Comparison of ENCODE assay signal across 8 mouse cellular contexts in the genomic region with DNA sequence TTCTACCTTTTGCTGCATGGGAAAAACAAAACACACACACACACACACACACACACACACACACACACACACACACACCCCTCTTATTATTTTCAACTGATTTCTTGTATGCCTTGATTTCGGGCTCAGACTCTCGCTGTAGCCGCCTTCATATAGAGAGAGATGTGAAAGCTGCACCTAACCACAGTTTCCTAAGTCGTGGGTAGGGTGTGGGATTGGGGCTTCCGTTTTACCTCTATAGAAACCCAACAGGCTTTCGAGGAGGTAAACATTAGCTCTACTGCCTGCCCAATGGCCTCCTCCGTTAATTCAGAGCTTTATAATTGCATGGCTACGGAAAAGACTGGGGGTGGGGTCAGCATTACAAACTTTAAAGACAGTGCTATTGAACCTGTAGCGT. TPM values are rescaled to one million over a fixed set of nuclear protein-coding genes. Genes with fewer than 3 reads are reported as not detected.
DNase-seq lines count a peak whose midpoint lies in the region; ATAC-seq and TF ChIP-seq lines count a peak whose summit lies in the region.

No protein-coding gene starts in this region.

- TF ChIP-seq CTCF in stomach, postnatal 0 days (IDR thresholded peaks at IDR 0.05; ENCODE audit: low read depth), result no peak

- no peak for DNase-seq in stomach, postnatal 0 days (ENCODE audit: low spot score)
- no peak for DNase-seq in forebrain, embryonic 14.5 days (ENCODE audit: low spot score)
- no peak for DNase-seq in liver, embryonic 13.5 days
- DNase-seq in spleen, postnatal 36 days (ENCODE audit: low spot score in 2 of 2), result peak; percentile 42 to 45
- DNase-seq in gastrocnemius, adult 18-20 months (ENCODE audit: low spot score), result no peak
- no peak for DNase-seq in adrenal gland, adult 8-10 months
- no peak for DNase-seq in testis, postnatal 10 days (ENCODE audit: low spot score)

- no peaks in the 10 kb centered on the region for H3K9me3 ChIP-seq in stomach, embryonic 14.5 days (ENCODE audit: control insufficient read depth, low read depth, low read length)
- H3K9me3 ChIP-seq in stomach, postnatal 0 days (ENCODE audit: control insufficient read depth, low read length), result no peaks in the 10 kb centered on the region
- H3K9me3 ChIP-seq in forebrain, embryonic 14.5 days (replicated peaks; ENCODE audit: control insufficient read depth, low read length), result no peaks in the 10 kb centered on the region
- H3K9me3 ChIP-seq in liver, embryonic 13.5 days (replicated peaks), result no peaks in the 10 kb centered on the region

- no peak overlapping the region for H3K9ac ChIP-seq in stomach, embryonic 14.5 days (replicated peaks; ENCODE audit: low read depth, low read length)
- H3K9ac ChIP-seq in stomach, postnatal 0 days (ENCODE audit: low read length), result no peak overlapping the region
- no peak overlapping the region for H3K9ac ChIP-seq in forebrain, embryonic 14.5 days (ENCODE audit: low read length)
- no peak overlapping the region for H3K9ac ChIP-seq in liver, embryonic 13.5 days

- no peaks in the 10 kb centered on the region for H3K36me3 ChIP-seq in stomach, embryonic 14.5 days (ENCODE audit: control insufficient read depth, insufficient read depth, low read length)
- no peaks in the 10 kb centered on the region for H3K36me3 ChIP-seq in stomach, postnatal 0 days (ENCODE audit: control insufficient read depth, insufficient read depth, low read length)
- no peaks in the 10 kb centered on the region for H3K36me3 ChIP-seq in forebrain, embryonic 14.5 days (ENCODE audit: control insufficient read depth, insufficient read depth, low read length)
- no peaks in the 10 kb centered on the region for H3K36me3 ChIP-seq in liver, embryonic 13.5 days

- H3K4me1 ChIP-seq in stomach, embryonic 14.5 days (ENCODE audit: control insufficient read depth, insufficient read depth, low read length), result no peaks in the 10 kb centered on the region
- no peaks in the 10 kb centered on the region for H3K4me1 ChIP-seq in stomach, postnatal 0 days (replicated peaks; ENCODE audit: control insufficient read depth, insufficient read depth)
- no peaks in the 10 kb centered on the region for H3K4me1 ChIP-seq in forebrain, embryonic 14.5 days (ENCODE audit: control insufficient read depth, insufficient read depth, low read length)
- H3K4me1 ChIP-seq in liver, embryonic 13.5 days (replicated peaks), result peaks cover 17% of the 10 kb centered on the region

- ATAC-seq in stomach, embryonic 14.5 days (ENCODE audit: insufficient number of reproducible peaks, insufficient read depth, low FRiP score, low read depth), result no peak
- ATAC-seq in stomach, postnatal 0 days (ENCODE audit: low FRiP score, low TSS enrichment), result no peak
- ATAC-seq in forebrain, embryonic 14.5 days, result peak; percentile 15; the same call in 1 of the 2 replicates
- no peak for ATAC-seq in liver, embryonic 13.5 days (ENCODE audit: low read depth)

- no peaks in the 10 kb centered on the region for H3K27me3 ChIP-seq in stomach, embryonic 14.5 days (ENCODE audit: control insufficient read depth, insufficient read depth, low read length)
- H3K27me3 ChIP-seq in stomach, postnatal 0 days (ENCODE audit: control insufficient read depth, insufficient read depth, low read length), result no peaks in the 10 kb centered on the region
- H3K27me3 ChIP-seq in forebrain, embryonic 14.5 days (replicated peaks; ENCODE audit: control insufficient read depth, insufficient read depth, low read length), result no peaks in the 10 kb centered on the region
- H3K27me3 ChIP-seq in liver, embryonic 13.5 days, result no peaks in the 10 kb centered on the region

- no peak for TF ChIP-seq EP300 in stomach, postnatal 0 days (optimal IDR thresholded peaks at IDR 0.05)

- no peak overlapping the region for H3K27ac ChIP-seq in stomach, embryonic 14.5 days (ENCODE audit: low read length)
- no peak overlapping the region for H3K27ac ChIP-seq in stomach, postnatal 0 days (replicated peaks)
- no peak overlapping the region for H3K27ac ChIP-seq in forebrain, embryonic 14.5 days (ENCODE audit: low read depth, low read length)
- no peak overlapping the region for H3K27ac ChIP-seq in liver, embryonic 13.5 days

- 86% methylated on average over 9 of the region's 9 CpGs for WGBS in stomach, embryonic 14.5 days
- 83% methylated on average over 9 of the region's 9 CpGs for WGBS in stomach, postnatal 0 days
- 81% methylated on average over 9 of the region's 9 CpGs for WGBS in forebrain, embryonic 14.5 days
- 26% methylated on average over 9 of the region's 9 CpGs for WGBS in liver, embryonic 13.5 days (ENCODE audit: insufficient replicate concordance)

- H3K4me3 ChIP-seq in stomach, embryonic 14.5 days (ENCODE audit: low read depth, low read length), result no peak overlapping the region
- H3K4me3 ChIP-seq in stomach, postnatal 0 days (ENCODE audit: low read depth, low read length), result no peak overlapping the region
- H3K4me3 ChIP-seq in forebrain, embryonic 14.5 days (ENCODE audit: low read depth, low read length), result no peak overlapping the region; the same call in 1 of the 2 replicates
- H3K4me3 ChIP-seq in liver, embryonic 13.5 days (replicated peaks), result peak overlapping the region; percentile 72

- H3K4me2 ChIP-seq in stomach, embryonic 14.5 days (replicated peaks; ENCODE audit: low read depth, low read length), result peak overlapping the region; percentile 52; the same call in 1 of the 2 replicates
- H3K4me2 ChIP-seq in stomach, postnatal 0 days (replicated peaks; ENCODE audit: low read depth), result no peak overlapping the region; the same call in 1 of the 2 replicates
- 0 out of 2 replicates have a peak overlapping the region, but pooled peaks have one; percentile 60 for H3K4me2 ChIP-seq in forebrain, embryonic 14.5 days (ENCODE audit: low read length)
- H3K4me2 ChIP-seq in liver, embryonic 13.5 days, result peak overlapping the region; percentile 83

RNA-seq across cellular contexts. Expression of gene Fer, which starts 12.8 kb away (rescaled TPM):
- 33.9 and 34.3 TPM in 2 replicates for polyA plus RNA-seq in stomach, embryonic 14.5 days (2014; fragmentation: Nextera tagmentation; extraction: Ambion mirVana)
- polyA plus RNA-seq in stomach, postnatal 0 days (2015; fragmentation: Nextera tagmentation; extraction: Ambion mirVana), result 17.2 and 18.5 TPM in 2 replicates
- 31.8 and 36.0 TPM in 2 replicates for polyA plus RNA-seq in forebrain, embryonic 14.5 days (2014; fragmentation: Nextera tagmentation; extraction: Ambion mirVana)
- 9.3 and 12.4 TPM in 2 replicates for polyA plus RNA-seq in liver, embryonic 13.5 days (2015; fragmentation: Nextera tagmentation; extraction: Ambion mirVana)
- total RNA-seq in gastrocnemius, adult 18-20 months (2021), result 10 to 100 TPM; 12.2 to 14.4 TPM
- 10 to 100 TPM; 19.0 to 25.4 (median 21.1) TPM for total RNA-seq in adrenal gland, adult 8-10 months (2022)

RNA-seq across cellular contexts. Expression of gene A930002H24Rik, which starts 13.6 kb away (rescaled TPM):
- polyA plus RNA-seq in stomach, embryonic 14.5 days (2014; fragmentation: Nextera tagmentation; extraction: Ambion mirVana), result 3.5 and 3.6 TPM in 2 replicates
- 3.1 and 3.4 TPM in 2 replicates for polyA plus RNA-seq in stomach, postnatal 0 days (2015; fragmentation: Nextera tagmentation; extraction: Ambion mirVana)
- polyA plus RNA-seq in forebrain, embryonic 14.5 days (2014; fragmentation: Nextera tagmentation; extraction: Ambion mirVana), result 1.3 and 3.7 TPM in 2 replicates
- 0.67 and 0.83 TPM in 2 replicates for polyA plus RNA-seq in liver, embryonic 13.5 days (2015; fragmentation: Nextera tagmentation; extraction: Ambion mirVana)
- total RNA-seq in gastrocnemius, adult 18-20 months (2021), result not detected
- total RNA-seq in adrenal gland, adult 8-10 months (2022), result 1 to 10 TPM in 1 of 4 experiments, not detected in 3; 2.4 TPM

Comparison
In these comparisons a context has a peak if more than half of its experiments do, and no peak if none do; other contexts are left out.
1. DNase-seq: peak in spleen, postnatal 36 days (2 of 2); none in stomach, postnatal 0 days (single experiment), forebrain, embryonic 14.5 days (single experiment), liver, embryonic 13.5 days (single experiment), gastrocnemius, adult 18-20 months (single experiment), adrenal gland, adult 8-10 months (single experiment) and testis, postnatal 10 days (single experiment).